Mouse (Mus musculus): ENCODE data around the gene Slc17a9. TPM values are rescaled to one million over a fixed set of nuclear protein-coding genes. Genes with fewer than 3 reads are reported as not detected.

The Slc17a9 gene
- polyA plus RNA-seq (2014; fragmentation: Illumina TruSeq; extraction: RNeasy Lipid Tissue Mini Kit (QIAGEN cat#74804); ENCODE audit: low read depth, low replicate concordance) = not detected

GRCm38 (mm10) chr2:180724585-180725413 lies at the start of gene Slc17a9:
Gene Slc17a9, plus strand, starts transcription at chr2:180725263.

GRCm38 (mm10) chr2:180709923-180710272 lies 15.2 kb upstream of the Slc17a9 start, which contains the start of the genes Dido1 and Gid8:
Gene Dido1, minus strand, starts transcription at chr2:180709999.
Gene Gid8, plus strand, starts transcription at chr2:180710117.

GRCm38 (mm10) chr2:180776793-180777192 lies 51.7 kb downstream of the Slc17a9 start, which contains the start of gene Bhlhe23:
Gene Bhlhe23, minus strand, starts transcription at chr2:180776900.

Other genes with a start within 250 kb of the Slc17a9 start
- not detected for gene Ntsr1, start 225.3 kb upstream of the Slc17a9 start, polyA plus RNA-seq (2014; fragmentation: Illumina TruSeq; extraction: RNeasy Lipid Tissue Mini Kit (QIAGEN cat#74804); ENCODE audit: low read depth, low replicate concordance)
- 9.7 TPM for gene Mrgbp, start 144.0 kb upstream of the Slc17a9 start, polyA plus RNA-seq (2014; fragmentation: Illumina TruSeq; extraction: RNeasy Lipid Tissue Mini Kit (QIAGEN cat#74804); ENCODE audit: low read depth, low replicate concordance)
- gene Ogfr, start 136.0 kb upstream of the Slc17a9 start, polyA plus RNA-seq (2014; fragmentation: Illumina TruSeq; extraction: RNeasy Lipid Tissue Mini Kit (QIAGEN cat#74804); ENCODE audit: low read depth, low replicate concordance) = 15.1 TPM
- not detected for gene Col9a3, start 127.5 kb upstream of the Slc17a9 start, polyA plus RNA-seq (2014; fragmentation: Illumina TruSeq; extraction: RNeasy Lipid Tissue Mini Kit (QIAGEN cat#74804); ENCODE audit: low read depth, low replicate concordance)
- gene Tcfl5, start 82.6 kb upstream of the Slc17a9 start, polyA plus RNA-seq (2014; fragmentation: Illumina TruSeq; extraction: RNeasy Lipid Tissue Mini Kit (QIAGEN cat#74804); ENCODE audit: low read depth, low replicate concordance) = not detected
- gene Dido1, start 15.3 kb upstream of the Slc17a9 start, polyA plus RNA-seq (2014; fragmentation: Illumina TruSeq; extraction: RNeasy Lipid Tissue Mini Kit (QIAGEN cat#74804); ENCODE audit: low read depth, low replicate concordance) = 15.1 TPM
- 40.3 TPM for gene Gid8, start 15.1 kb upstream of the Slc17a9 start, polyA plus RNA-seq (2014; fragmentation: Illumina TruSeq; extraction: RNeasy Lipid Tissue Mini Kit (QIAGEN cat#74804); ENCODE audit: low read depth, low replicate concordance)
- gene Bhlhe23, start 51.6 kb downstream of the Slc17a9 start, polyA plus RNA-seq (2014; fragmentation: Illumina TruSeq; extraction: RNeasy Lipid Tissue Mini Kit (QIAGEN cat#74804); ENCODE audit: low read depth, low replicate concordance) = not detected
- gene Ythdf1, start 195.7 kb downstream of the Slc17a9 start, polyA plus RNA-seq (2014; fragmentation: Illumina TruSeq; extraction: RNeasy Lipid Tissue Mini Kit (QIAGEN cat#74804); ENCODE audit: low read depth, low replicate concordance) = 31.2 TPM
- not detected for gene Birc7, start 203.8 kb downstream of the Slc17a9 start, polyA plus RNA-seq (2014; fragmentation: Illumina TruSeq; extraction: RNeasy Lipid Tissue Mini Kit (QIAGEN cat#74804); ENCODE audit: low read depth, low replicate concordance)
- gene Nkain4, start 229.4 kb downstream of the Slc17a9 start, polyA plus RNA-seq (2014; fragmentation: Illumina TruSeq; extraction: RNeasy Lipid Tissue Mini Kit (QIAGEN cat#74804); ENCODE audit: low read depth, low replicate concordance) = not detected
- gene Arfgap1, start 242.0 kb downstream of the Slc17a9 start, polyA plus RNA-seq (2014; fragmentation: Illumina TruSeq; extraction: RNeasy Lipid Tissue Mini Kit (QIAGEN cat#74804); ENCODE audit: low read depth, low replicate concordance) = 2.5 TPM